In the genomic region with DNA sequence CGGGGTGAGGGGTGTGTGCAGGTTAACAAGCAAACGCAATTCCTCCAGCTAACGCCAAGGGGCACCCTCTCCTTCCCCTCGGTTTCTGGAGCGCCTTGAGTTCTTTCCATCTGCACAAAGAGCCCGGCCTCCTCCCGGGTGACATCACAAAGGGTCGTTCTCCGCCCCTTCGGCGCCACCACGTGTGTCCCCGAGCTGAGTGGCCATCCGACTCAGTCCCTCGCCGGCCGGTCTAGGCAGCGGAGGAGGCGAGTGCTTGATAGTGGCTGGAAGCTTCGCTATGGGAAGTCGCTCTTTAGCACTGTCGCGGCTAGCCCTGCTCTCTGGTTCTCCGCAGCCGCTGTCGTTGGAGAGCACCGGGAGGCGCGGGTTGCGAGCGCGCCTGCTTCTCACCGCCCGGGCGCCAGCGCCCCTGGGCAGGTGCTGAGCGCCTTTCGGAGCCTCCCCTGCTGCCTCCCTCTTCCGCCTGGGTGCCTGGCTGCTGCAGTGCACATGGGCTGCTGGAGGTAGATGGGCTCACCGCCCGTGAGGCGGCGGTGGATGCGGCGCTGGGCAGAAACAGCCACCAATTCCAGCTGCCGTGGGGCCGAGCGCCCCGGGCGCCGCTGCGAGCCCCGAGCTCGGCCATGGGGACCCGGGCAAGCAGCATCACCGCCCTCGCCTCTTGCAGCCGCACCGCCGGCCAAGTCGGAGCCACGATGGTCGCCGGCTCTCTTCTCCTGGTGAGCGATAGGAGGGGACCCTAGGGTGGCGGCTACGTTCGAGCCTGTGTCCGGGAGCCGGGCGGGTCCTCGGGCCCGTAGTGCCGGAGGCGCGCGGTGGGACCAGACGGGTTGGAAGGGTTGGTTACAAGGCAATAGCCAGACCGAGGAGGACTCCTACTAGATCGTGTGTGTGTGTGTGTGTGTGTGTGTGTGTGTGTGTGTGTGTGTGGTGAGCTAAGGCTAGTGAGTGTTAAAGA, we compare ENCODE assay signal across 8 mouse cellular contexts. TPM values are rescaled to one million over a fixed set of nuclear protein-coding genes. Genes with fewer than 3 reads are reported as not detected.
DNase-seq lines count a peak whose midpoint lies in the region; ATAC-seq and TF ChIP-seq lines count a peak whose summit lies in the region.

Gene Tnfrsf21, plus strand, starts transcription at position 185 of the 961 bp plus-strand sequence.

- no peaks in the 10 kb centered on the region for H3K27me3 ChIP-seq in embryonic facial prominence, embryonic 11.5 days (ENCODE audit: control insufficient read depth, insufficient read depth, low read length)
- 0 out of 2 replicates have a peak, but pooled peaks cover 12% of the 10 kb centered on the region for H3K27me3 ChIP-seq in intestine, postnatal 0 days (replicated peaks; ENCODE audit: control insufficient read depth, insufficient read depth, low read length)
- H3K27me3 ChIP-seq in midbrain, embryonic 10.5 days (ENCODE audit: low read depth, poor library complexity, severe bottlenecking), result no peaks in the 10 kb centered on the region

- peak within 1 kb of the TSS; percentile 86 for H3K9ac ChIP-seq in embryonic facial prominence, embryonic 11.5 days (replicated peaks; ENCODE audit: low read length)
- H3K9ac ChIP-seq in intestine, postnatal 0 days (ENCODE audit: low read depth, low read length), result peak within 1 kb of the TSS; percentile 71

- DNase-seq in adrenal gland, postnatal 25 days, result peak; percentile 77
- DNase-seq in embryonic facial prominence, embryonic 11.5 days (ENCODE audit: low spot score), result peak; percentile 95
- no peak for DNase-seq in gonadal fat pad, adult 2 months (ENCODE audit: low read depth)
- DNase-seq in left cerebral cortex, postnatal 36 days (ENCODE audit: low spot score in 2 of 2), result peak; percentile 94 to 95
- peak; percentile 94 for DNase-seq in midbrain, embryonic 10.5 days (ENCODE audit: low spot score)
- DNase-seq in right cerebral cortex, postnatal 36 days (ENCODE audit: low spot score in 2 of 2), result peak; percentile 92 to 95
- peak; percentile 84 to 85 for DNase-seq in urinary bladder, postnatal 4 days (ENCODE audit: low spot score in 2 of 2)

- peak; percentile 92 for ATAC-seq in embryonic facial prominence, embryonic 11.5 days (replicated peaks; ENCODE audit: insufficient number of reproducible peaks, low FRiP score, low TSS enrichment, low read depth)
- ATAC-seq in intestine, postnatal 0 days, result peak; percentile 87

- H3K9me3 ChIP-seq in embryonic facial prominence, embryonic 11.5 days (replicated peaks; ENCODE audit: control insufficient read depth, low read length), result no peaks in the 10 kb centered on the region
- no peaks in the 10 kb centered on the region for H3K9me3 ChIP-seq in intestine, postnatal 0 days (ENCODE audit: control insufficient read depth)
- no peaks in the 10 kb centered on the region for H3K9me3 ChIP-seq in midbrain, embryonic 10.5 days (replicated peaks)

- no peaks in the 10 kb centered on the region for H3K36me3 ChIP-seq in embryonic facial prominence, embryonic 11.5 days (replicated peaks; ENCODE audit: control insufficient read depth, insufficient read depth, low read depth, low read length)
- H3K36me3 ChIP-seq in intestine, postnatal 0 days (ENCODE audit: control insufficient read depth, insufficient read depth), result no peaks in the 10 kb centered on the region
- peaks cover 14% of the 10 kb centered on the region for H3K36me3 ChIP-seq in midbrain, embryonic 10.5 days

- H3K4me3 ChIP-seq in embryonic facial prominence, embryonic 11.5 days (ENCODE audit: low read depth, low read length), result peak within 1 kb of the TSS; percentile 83
- H3K4me3 ChIP-seq in intestine, postnatal 0 days (ENCODE audit: low read depth, low read length), result peak within 1 kb of the TSS; percentile 70
- H3K4me3 ChIP-seq in midbrain, embryonic 10.5 days, result peak within 1 kb of the TSS; percentile 90

- intact Hi-C loops in left cerebral cortex, postnatal 36 days (cut with DNase I), result loop anchor here (1.0 to 10.0 kb wide), 3 partner anchors 61 to 438 kb away; no protein-coding TSS in a partner anchor

- H3K4me2 ChIP-seq in embryonic facial prominence, embryonic 11.5 days (ENCODE audit: low read depth, low read length), result peak within 1 kb of the TSS; percentile 94
- peak within 1 kb of the TSS; percentile 99 for H3K4me2 ChIP-seq in intestine, postnatal 0 days (replicated peaks; ENCODE audit: low read depth)

- H3K4me1 ChIP-seq in embryonic facial prominence, embryonic 11.5 days (ENCODE audit: control insufficient read depth, insufficient read depth, low read length), result no peaks in the 10 kb centered on the region
- H3K4me1 ChIP-seq in intestine, postnatal 0 days (replicated peaks; ENCODE audit: control insufficient read depth, insufficient read depth, low read length), result no peaks in the 10 kb centered on the region
- peaks cover 17% of the 10 kb centered on the region for H3K4me1 ChIP-seq in midbrain, embryonic 10.5 days

- peak; percentile 93 for TF ChIP-seq CTCF in intestine, postnatal 0 days (IDR thresholded peaks at IDR 0.05; ENCODE audit: low read depth)

- 0 out of 2 replicates have a peak within 1 kb of the TSS, but pooled peaks have one; percentile 20 for H3K27ac ChIP-seq in embryonic facial prominence, embryonic 11.5 days (replicated peaks; ENCODE audit: low read depth, low read length)
- H3K27ac ChIP-seq in intestine, postnatal 0 days (ENCODE audit: low read depth, low read length), result peak within 1 kb of the TSS; percentile 66
- peak within 1 kb of the TSS; percentile 94 for H3K27ac ChIP-seq in midbrain, embryonic 10.5 days (replicated peaks)

- WGBS in embryonic facial prominence, embryonic 11.5 days, result under 1% methylated on average over 77 of the region's 80 CpGs
- WGBS in intestine, postnatal 0 days, result under 1% methylated on average over 76 of the region's 80 CpGs
- under 1% methylated on average over 73 of the region's 80 CpGs for WGBS in midbrain, embryonic 10.5 days

RNA-seq across cellular contexts. Expression of gene Tnfrsf21, which starts in this region (rescaled TPM):
- total RNA-seq in adrenal gland, postnatal 25 days (2021), result 2.7 and 3.4 TPM in 2 replicates
- polyA plus RNA-seq in embryonic facial prominence, embryonic 11.5 days (2014; fragmentation: Nextera tagmentation; extraction: Ambion mirVana), result 20.8 and 25.4 TPM in 2 replicates
- polyA plus RNA-seq in gonadal fat pad, adult 2 months (2012; rRNA removed), result 35.6 and 40.1 TPM in 2 replicates
- 9.0 and 10.0 TPM in 2 replicates for polyA plus RNA-seq in intestine, postnatal 0 days (2015; fragmentation: Nextera tagmentation; extraction: Ambion mirVana)
- total RNA-seq in left cerebral cortex, postnatal 36 days (2021), result 10 to 100 TPM; 76.9 to 79.8 TPM
- 25.4 and 29.1 TPM in 2 replicates for polyA plus RNA-seq in midbrain, embryonic 10.5 days (2016; fragmentation: Nextera tagmentation; extraction: Ambion mirVana)

Comparison
In these comparisons a context has a peak if more than half of its experiments do, and no peak if none do; other contexts are left out.
1. RNA of gene Tnfrsf21 (total RNA-seq): 76.9 to 79.8 TPM in left cerebral cortex, postnatal 36 days; 2.7 to 3.4 TPM in adrenal gland, postnatal 25 days; every median in the first group is over 10 times any median in the second.
2. H3K27ac ChIP-seq: peak in every context shown above with its lines; median percentile 94 in midbrain, embryonic 10.5 days; 66 in intestine, postnatal 0 days; 20 in embryonic facial prominence, embryonic 11.5 days.
3. Peak in every context shown above with its lines, with median percentiles within 50 percentile points of each other: H3K4me3 ChIP-seq.